Mouse (Mus musculus) neutrophil, adult 5-6 weeks (primary cell): ENCODE results near the gene Itgbl1. TPM values are rescaled to one million over a fixed set of nuclear protein-coding genes. Genes with fewer than 3 reads are reported as not detected.

ENCODE experiments used
- ATAC-seq: fragments of 151-379, 151-347 bp; 2 replicates; pipeline ENCODE4 v1.8.0; 2017; ENCODE audit warnings: mild to moderate bottlenecking, moderate TSS enrichment; ENCODE audit not compliant: insufficient number of reproducible peaks, poor library complexity, low FRiP score, severe bottlenecking; ENCODE audit errors: extremely low read depth
- total RNA-seq: library from RNA; stranded (forward); fragments of 200-1000 nt; gene quantifications from 2 replicates; pipeline ENCODE4 v1.2.3, GENCODE M21; 2017

The Itgbl1 gene
- total RNA-seq, 1 experiment from 2014 or later, result not detected

- no peak for ATAC-seq
Observed at GRCm38 (mm10) chr14:123865779-123866726, 206.3 kb downstream of the Itgbl1 start.

GRCm38 (mm10) chr14:123927903-123928302 is 268.1 kb downstream of the Itgbl1 start:
- ATAC-seq, result no peak

- no peak for ATAC-seq
Observed at GRCm38 (mm10) chr14:123966531-123966930, 306.8 kb downstream of the Itgbl1 start.

- no peak for ATAC-seq
Observed at GRCm38 (mm10) chr14:123967996-123968395, 308.2 kb downstream of the Itgbl1 start.

GRCm38 (mm10) chr14:123990591-123991195 is 330.9 kb downstream of the Itgbl1 start:
- no peak for ATAC-seq

Other genes with a start within 250 kb of the Itgbl1 start
- gene Nalcn, start 32.8 kb upstream of the Itgbl1 start, total RNA-seq, result 0.12 and 0.37 TPM in 2 replicates